Mouse (Mus musculus) lung, embryonic 15.5 days (tissue): ENCODE measurements around the gene Slc22a23. TPM values are rescaled to one million over a fixed set of nuclear protein-coding genes. Genes with fewer than 3 reads are reported as not detected.
A peak's percentile ranks its signal among the peaks of the same experiment; 100 is the strongest.

Experiments used
- ATAC-seq: fragments of 200-750 bp; cut with Nextera tagmentation; 2 replicates; pipeline ENCODE4 v1.8.0; 2017; ENCODE audit warnings: moderate number of reproducible peaks, borderline replicate concordance; ENCODE audit not compliant: low FRiP score, low TSS enrichment; ENCODE audit errors: extremely low read depth
- H3K27ac ChIP-seq: fragments of 300-500 bp; sonication (generic); 2 replicates; pipeline ENCODE4 v1.5.1; 2015; ENCODE audit warnings: moderate library complexity, mild to moderate bottlenecking, inconsistent platforms
- H3K27me3 ChIP-seq: fragments of 300-500 bp; sonication (generic); 2 replicates; pipeline ENCODE4 v1.6.1; 2015; ENCODE audit warnings: inconsistent platforms
- H3K36me3 ChIP-seq: fragments of 300-500 bp; sonication (generic); 2 replicates; pipeline ENCODE4 v1.6.1; 2015; ENCODE audit warnings: inconsistent platforms
- H3K4me1 ChIP-seq: fragments of 300-500 bp; sonication (generic); 2 replicates; pipeline ENCODE4 v1.6.1; 2015; ENCODE audit warnings: inconsistent platforms
- H3K4me2 ChIP-seq: fragments of 300-500 bp; sonication (generic); 2 replicates; pipeline ENCODE4 v1.6.1; 2015; ENCODE audit warnings: inconsistent platforms, mild to moderate bottlenecking, moderate library complexity
- H3K4me3 ChIP-seq: fragments of 300-500 bp; sonication (generic); 2 replicates; pipeline ENCODE4 v1.5.1; 2015; ENCODE audit warnings: mild to moderate bottlenecking, inconsistent platforms
- H3K9ac ChIP-seq: fragments of 300-500 bp; sonication (generic); 2 replicates; pipeline ENCODE4 v1.6.1; 2015; ENCODE audit warnings: inconsistent platforms
- H3K9me3 ChIP-seq: fragments of 300-500 bp; sonication (generic); 2 replicates; pipeline ENCODE4 v1.6.1; 2016; ENCODE audit warnings: inconsistent platforms
- WGBS: fragments of 180-500 bp; shearing (Covaris S2); methylation state at CpG from one replicate; pipeline ENCODE4 v1.1.7; 2015; 5-methylcytosine and 5-hydroxymethylcytosine counted together
- polyA plus RNA-seq: library from polyadenylated mRNA; unstranded; fragments of >200 nt; fragmentation: Nextera tagmentation; extraction: Ambion mirVana; gene quantifications from 2 replicates; pipeline ENCODE4 v1.2.1, GENCODE M21; 2015

Slc22a23 gene
- polyA plus RNA-seq, 1 experiment from 2014 or later = 4.1 TPM

DNA sequence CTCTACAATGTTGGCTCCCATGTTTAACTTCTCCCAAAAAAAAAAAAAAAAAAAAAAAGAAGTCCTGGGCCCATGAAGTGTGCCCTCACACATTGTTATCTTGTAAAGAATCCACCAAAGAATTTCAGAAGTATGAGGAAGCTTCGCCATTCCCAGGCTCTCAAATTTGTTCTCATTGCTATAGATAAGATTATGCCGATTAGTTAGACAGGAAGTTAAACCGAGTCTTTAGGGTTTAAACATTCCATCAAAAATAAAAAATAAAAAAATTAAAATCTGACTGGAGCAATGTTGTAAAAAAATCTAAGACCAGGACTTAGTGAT lies 36.4 kb downstream of the Slc22a23 start:
- no peak overlapping the region for H3K4me3 ChIP-seq
- no peaks in the 10 kb centered on the region for H3K36me3 ChIP-seq
- ATAC-seq = no peak
- no peak overlapping the region for H3K9ac ChIP-seq
- no peak overlapping the region for H3K4me2 ChIP-seq
- 43% methylated on average over 3 of the region's 3 CpGs for WGBS
- no peaks in the 10 kb centered on the region for H3K9me3 ChIP-seq
- no peak overlapping the region for H3K27ac ChIP-seq
- H3K4me1 ChIP-seq = peaks cover 7% of the 10 kb centered on the region; the same call in 1 of the 2 replicates
- H3K27me3 ChIP-seq = no peaks in the 10 kb centered on the region

GRCm38 (mm10) chr13:34307696-34308603 lies 37.0 kb downstream of the Slc22a23 start:
- Histone ChIP-seq H3K9ac (no peak overlapping the region), H3K9me3 (no peaks in the 10 kb centered on the region), H3K4me3 (no peak overlapping the region), H3K27me3 (no peaks in the 10 kb centered on the region), H3K4me2 (no peak overlapping the region), H3K27ac (peak overlapping the region; percentile 3; the same call in 1 of the 2 replicates), H3K4me1 (peaks cover 7% of the 10 kb centered on the region; the same call in 1 of the 2 replicates), H3K36me3 (no peaks in the 10 kb centered on the region)
- 56% methylated on average over 7 of the region's 7 CpGs for WGBS
- ATAC-seq = no peak

GRCm38 (mm10) chr13:34305964-34306671 lies 38.9 kb downstream of the Slc22a23 start:
- H3K36me3 ChIP-seq = no peaks in the 10 kb centered on the region
- no peak overlapping the region for H3K9ac ChIP-seq
- WGBS = 94% methylated on average over 2 of the region's 2 CpGs
- H3K4me1 ChIP-seq = peaks cover 11% of the 10 kb centered on the region; the same call in 1 of the 2 replicates
- no peak for ATAC-seq
- H3K9me3 ChIP-seq = no peaks in the 10 kb centered on the region
- no peak overlapping the region for H3K4me3 ChIP-seq
- H3K27ac ChIP-seq = no peak overlapping the region
- H3K27me3 ChIP-seq = no peaks in the 10 kb centered on the region
- no peak overlapping the region for H3K4me2 ChIP-seq

- Histone ChIP-seq H3K36me3 (no peaks in the 10 kb centered on the region), H3K9ac (no peak overlapping the region), H3K27me3 (no peaks in the 10 kb centered on the region), H3K4me3 (no peak overlapping the region), H3K9me3 (no peaks in the 10 kb centered on the region), H3K4me1 (peaks cover 11% of the 10 kb centered on the region; the same call in 1 of the 2 replicates), H3K4me2 (no peak overlapping the region), H3K27ac (no peak overlapping the region)
- 82% methylated on average over 3 of the region's 3 CpGs for WGBS
- no peak for ATAC-seq
Observed at GRCm38 (mm10) chr13:34304896-34305295, 40.1 kb downstream of the Slc22a23 start.

GRCm38 (mm10) chr13:34303386-34304016 lies 41.5 kb downstream of the Slc22a23 start:
- Histone ChIP-seq H3K9ac (no peak overlapping the region), H3K36me3 (no peaks in the 10 kb centered on the region), H3K4me3 (no peak overlapping the region), H3K27me3 (no peaks in the 10 kb centered on the region), H3K27ac (no peak overlapping the region), H3K4me2 (no peak overlapping the region), H3K9me3 (no peaks in the 10 kb centered on the region), H3K4me1 (peaks cover 19% of the 10 kb centered on the region)
- 59% methylated on average over 5 of the region's 6 CpGs for WGBS
- no peak for ATAC-seq

- no peak overlapping the region for H3K4me3 ChIP-seq
- no peak overlapping the region for H3K4me2 ChIP-seq
- ATAC-seq = no peak
- H3K27ac ChIP-seq = no peak overlapping the region
- no peaks in the 10 kb centered on the region for H3K27me3 ChIP-seq
- H3K9me3 ChIP-seq = no peaks in the 10 kb centered on the region
- 31% methylated on average over 3 of the region's 3 CpGs for WGBS
- H3K4me1 ChIP-seq = peaks cover 13% of the 10 kb centered on the region
- no peak overlapping the region for H3K9ac ChIP-seq
- H3K36me3 ChIP-seq = no peaks in the 10 kb centered on the region
Observed at GRCm38 (mm10) chr13:34301585-34301984, 43.4 kb downstream of the Slc22a23 start.

DNA sequence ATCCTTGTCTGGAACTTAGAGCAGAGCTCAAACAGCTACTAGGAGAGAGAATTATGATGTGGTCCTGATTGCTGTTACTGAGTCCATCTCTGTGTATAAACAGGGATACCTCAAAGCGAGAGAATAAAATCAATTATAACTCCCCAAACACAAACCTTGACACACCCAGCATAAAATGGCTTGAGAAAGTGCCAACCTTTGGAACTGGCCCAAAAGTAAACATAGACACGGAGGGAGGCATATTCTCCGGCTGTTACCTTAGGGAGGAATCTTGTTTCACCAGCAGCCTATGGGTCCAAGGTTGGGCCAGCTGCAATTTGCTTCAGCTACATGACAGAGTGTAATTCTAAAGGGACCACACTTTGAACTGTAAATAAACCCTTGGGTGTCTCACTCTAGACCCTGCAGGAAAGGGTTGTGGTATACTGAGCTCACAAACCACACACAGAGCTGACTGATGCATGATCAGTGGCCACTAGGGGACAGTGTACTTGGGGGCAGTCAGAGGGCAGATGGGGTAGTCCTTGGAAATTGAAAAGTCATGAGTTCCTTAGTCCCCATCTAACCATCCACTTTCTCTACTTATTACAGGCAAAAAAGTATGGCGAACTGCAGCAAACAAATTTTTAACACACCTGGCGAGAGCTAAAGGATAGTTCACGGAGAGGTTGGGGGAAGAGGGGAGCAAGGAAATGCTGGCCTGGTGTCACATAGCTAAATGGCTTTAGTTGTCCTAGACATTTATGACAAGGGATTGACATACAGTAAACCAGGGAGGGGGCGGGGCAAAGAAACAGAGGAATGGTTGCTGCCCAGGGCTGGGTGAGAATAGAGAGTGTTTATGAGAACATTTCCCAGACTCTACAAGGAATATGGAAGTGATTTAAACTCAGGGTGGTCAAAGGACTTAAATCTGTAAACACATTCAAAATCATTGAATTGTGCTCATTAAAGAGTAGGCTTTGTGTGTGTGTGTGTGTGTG lies 45.3 kb downstream of the Slc22a23 start:
- no peak overlapping the region for H3K4me3 ChIP-seq
- H3K36me3 ChIP-seq = no peaks in the 10 kb centered on the region
- no peak for ATAC-seq
- H3K4me1 ChIP-seq = peaks cover 13% of the 10 kb centered on the region
- no peaks in the 10 kb centered on the region for H3K9me3 ChIP-seq
- no peak overlapping the region for H3K27ac ChIP-seq
- 50% methylated on average over 7 of the region's 7 CpGs for WGBS
- no peak overlapping the region for H3K4me2 ChIP-seq
- H3K27me3 ChIP-seq = no peaks in the 10 kb centered on the region
- H3K9ac ChIP-seq = no peak overlapping the region

DNA sequence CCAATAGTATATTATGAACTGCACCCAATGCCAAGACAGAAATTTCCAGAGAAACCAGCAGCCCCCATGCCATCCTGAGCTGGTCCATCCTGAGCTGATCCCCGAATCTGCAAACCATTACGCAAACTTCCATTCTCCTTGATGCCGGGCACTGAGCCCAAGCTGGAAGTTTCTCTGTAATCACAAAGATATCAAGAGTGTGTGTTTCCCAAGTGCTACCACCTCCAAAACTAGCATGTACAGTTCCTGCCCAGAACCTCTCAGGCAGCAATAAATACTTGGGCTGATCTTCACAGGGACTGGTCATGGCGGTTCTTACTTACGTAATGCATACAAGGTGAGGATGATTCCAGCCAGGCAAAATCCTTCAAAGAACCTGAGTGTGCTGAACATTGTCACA lies 46.3 kb downstream of the Slc22a23 start:
- 74% methylated on average over 5 of the region's 5 CpGs for WGBS
- Histone ChIP-seq H3K27me3 (no peaks in the 10 kb centered on the region), H3K4me3 (no peak overlapping the region), H3K36me3 (no peaks in the 10 kb centered on the region), H3K9ac (no peak overlapping the region), H3K4me1 (peaks cover 18% of the 10 kb centered on the region), H3K4me2 (no peak overlapping the region), H3K27ac (peak overlapping the region; percentile 26; the same call in 1 of the 2 replicates), H3K9me3 (no peaks in the 10 kb centered on the region)
- no peak; the same call in 1 of the 2 replicates for ATAC-seq

DNA sequence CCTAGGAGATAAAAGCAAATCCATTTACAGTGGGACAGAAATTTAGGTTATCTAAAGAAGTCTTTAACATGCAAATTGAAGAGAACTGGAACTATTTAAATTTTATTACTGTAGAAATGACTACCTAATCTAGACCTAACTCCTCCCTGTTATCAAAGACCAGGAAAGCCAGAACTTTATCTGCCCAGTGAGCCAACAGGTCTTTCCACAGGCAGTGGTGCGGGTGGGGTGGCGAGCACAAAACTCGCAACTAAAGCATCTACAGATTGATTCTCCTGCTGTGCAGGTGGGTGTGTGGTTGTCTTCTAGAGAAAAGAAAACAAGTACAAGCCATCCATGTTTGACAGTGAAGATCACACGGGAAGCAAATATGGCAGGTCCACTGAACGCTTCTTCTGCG lies 46.9 kb downstream of the Slc22a23 start:
- WGBS = 94% methylated on average over 6 of the region's 6 CpGs
- ATAC-seq = no peak
- no peaks in the 10 kb centered on the region for H3K36me3 ChIP-seq

GRCm38 (mm10) chr13:34295787-34296435 lies 49.1 kb downstream of the Slc22a23 start:
- H3K4me2 ChIP-seq = no peak overlapping the region
- H3K9ac ChIP-seq = no peak overlapping the region
- H3K4me1 ChIP-seq = peaks cover 17% of the 10 kb centered on the region
- H3K9me3 ChIP-seq = no peaks in the 10 kb centered on the region
- no peak overlapping the region for H3K4me3 ChIP-seq
- H3K27ac ChIP-seq = no peak overlapping the region
- ATAC-seq = no peak
- H3K36me3 ChIP-seq = no peaks in the 10 kb centered on the region
- no peaks in the 10 kb centered on the region for H3K27me3 ChIP-seq
- WGBS = 76% methylated on average over 12 of the region's 12 CpGs

More for the DNA sequence above, 46.9 kb downstream of the Slc22a23 start:
- Histone ChIP-seq H3K9me3 (no peaks in the 10 kb centered on the region), H3K4me1 (peaks cover 18% of the 10 kb centered on the region), H3K27ac (no peak overlapping the region), H3K4me2 (no peak overlapping the region), H3K27me3 (no peaks in the 10 kb centered on the region), H3K4me3 (no peak overlapping the region), H3K9ac (no peak overlapping the region)
